Mouse (Mus musculus) CH12.LX (cell line): ENCODE data around the gene Birc3.

Experiments used
- CTCF ChIP-seq, 2 experiments: IDR thresholded peaks in 1 of 2; conservative IDR thresholded peaks in 1 of 2; 2 replicates each; pipeline ENCODE4 v1.5.1; 2011 to 2012; ENCODE audit warnings: low read depth in 2 of 2, low read length in 2 of 2, improper control_type of control experiment in 1 of 2, inconsistent platforms in 1 of 2, mild to moderate bottlenecking in 1 of 2, moderate library complexity in 1 of 2
- EP300 ChIP-seq: IDR thresholded peaks from 2 replicates; pipeline ENCODE4 v1.6.1; 2011; ENCODE audit warnings: low read length, improper control_type of control experiment
- HCFC1 ChIP-seq: IDR thresholded peaks from 2 replicates; pipeline ENCODE4 v1.6.1; 2012; ENCODE audit warnings: low read depth, mild to moderate bottlenecking, inconsistent platforms, low read length, improper control_type of control experiment
- MXI1 ChIP-seq: IDR thresholded peaks from 2 replicates; pipeline ENCODE4 v1.6.1; 2011; ENCODE audit warnings: mild to moderate bottlenecking, low read depth, low read length, improper control_type of control experiment
- TCF12 ChIP-seq: IDR thresholded peaks from 2 replicates; pipeline ENCODE4 v1.6.1; 2014; ENCODE audit warnings: low read depth, mild to moderate bottlenecking, inconsistent platforms, low read length, improper control_type of control experiment
- USF1 ChIP-seq: IDR thresholded peaks from 2 replicates; pipeline ENCODE4 v1.6.1; 2014; ENCODE audit warnings: low read depth, mild to moderate bottlenecking, inconsistent platforms, low read length, improper control_type of control experiment

DNA sequence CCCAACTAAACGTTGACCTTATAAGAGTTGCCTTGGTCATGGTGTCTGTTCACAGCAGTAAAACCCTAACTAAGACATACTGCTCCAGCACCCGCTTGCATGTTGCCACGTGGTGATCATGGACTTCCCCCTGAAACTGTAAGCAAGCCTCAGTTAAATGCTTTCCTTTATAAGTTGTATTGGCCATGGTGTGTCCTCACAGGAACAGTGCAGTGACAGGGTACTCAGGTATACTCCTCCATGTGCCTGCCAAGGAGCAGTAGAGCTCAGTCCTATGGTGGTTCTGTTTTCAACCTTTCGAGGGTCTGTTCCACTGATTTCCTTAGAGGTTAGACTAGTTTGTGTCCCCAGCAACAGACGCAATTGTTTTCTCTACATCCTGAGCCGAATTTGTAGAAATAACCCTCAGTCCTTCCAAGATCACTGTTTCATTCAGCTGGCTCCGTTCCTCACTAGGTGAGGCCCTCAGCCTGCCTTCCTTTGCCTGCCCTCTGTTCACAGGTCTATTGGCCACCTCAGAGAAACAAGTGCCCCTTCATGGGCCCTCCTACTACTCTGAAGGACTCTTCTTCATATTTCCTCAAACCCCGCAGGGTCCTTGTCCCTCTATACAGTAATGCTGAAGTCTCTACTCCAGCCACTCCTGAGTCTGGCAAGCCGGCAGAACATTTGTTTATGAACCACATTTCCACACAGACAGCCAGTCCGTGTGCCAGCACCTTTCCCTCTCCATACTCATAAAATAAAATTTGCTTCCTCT lies 2.2 kb downstream of the Birc3 start:
- TF ChIP-seq EP300 (no peak), TCF12 (no peak), USF1 (no peak), CTCF (conservative IDR thresholded peaks at IDR 0.05 in 1 of 2, IDR thresholded peaks at IDR 0.05 in 1 of 2; ENCODE audit: low read depth in 2 of 2, low read length in 2 of 2) (no peak), HCFC1 (no peak), MXI1 (no peak)
